Mouse (Mus musculus) testis, postnatal 14 days (tissue): ENCODE results near the gene Ppil1.
"Not testable (repeated sequence)": the region's sequence is repeated elsewhere in the genome, so short reads cannot be mapped to it uniquely, and the experiment has no call there.

Experiments used
- DNase-seq: peaks from one replicate; pipeline ENCODE4 v3.0.0; 2021; ENCODE audit warnings: low spot score

Ppil1 gene

GRCm38 (mm10) chr17:29251608-29252390 is 12.2 kb downstream of the Ppil1 start:
- peak; percentile 56 for DNase-seq

GRCm38 (mm10) chr17:29251006-29251405 is 13.0 kb downstream of the Ppil1 start:
- not testable (repeated sequence) for DNase-seq

GRCm38 (mm10) chr17:29249512-29249911 is 14.5 kb downstream of the Ppil1 start:
- DNase-seq, result no peak

- DNase-seq, result no peak
These were observed 16.1 kb downstream of the Ppil1 start for GRCm38 (mm10) chr17:29247881-29248280.

GRCm38 (mm10) chr17:29246602-29247001 is 17.4 kb downstream of the Ppil1 start:
- peak; percentile 28 for DNase-seq

- no peak for DNase-seq
These were observed 18.3 kb downstream of the Ppil1 start for GRCm38 (mm10) chr17:29245725-29246124.

- no peak for DNase-seq
These were observed 19.1 kb downstream of the Ppil1 start for GRCm38 (mm10) chr17:29244912-29245311.

- DNase-seq, result peak; percentile 17
These were observed 25.5 kb downstream of the Ppil1 start for GRCm38 (mm10) chr17:29238421-29238945.

GRCm38 (mm10) chr17:29237772-29238420 is 26.1 kb downstream of the Ppil1 start, which contains the start of gene Cpne5:
TSS of gene Cpne5 (minus strand) at chr17:29238167.
- peak; percentile 31 for DNase-seq

- no peak for DNase-seq
These were observed 26.7 kb downstream of the Ppil1 start for GRCm38 (mm10) chr17:29237267-29237771.

GRCm38 (mm10) chr17:29236111-29236510 is 27.9 kb downstream of the Ppil1 start:
- no peak for DNase-seq

GRCm38 (mm10) chr17:29231109-29231508 is 32.9 kb downstream of the Ppil1 start:
- DNase-seq, result no peak

- no peak for DNase-seq
These were observed 43.4 kb downstream of the Ppil1 start for GRCm38 (mm10) chr17:29220631-29221030.

GRCm38 (mm10) chr17:29218017-29218416 is 46.0 kb downstream of the Ppil1 start:
- no peak for DNase-seq

GRCm38 (mm10) chr17:29216078-29216477 is 47.9 kb downstream of the Ppil1 start:
- no peak for DNase-seq

- no peak for DNase-seq
These were observed 49.3 kb downstream of the Ppil1 start for GRCm38 (mm10) chr17:29214655-29215054.

GRCm38 (mm10) chr17:29214193-29214456 is 49.9 kb downstream of the Ppil1 start:
- no peak for DNase-seq

GRCm38 (mm10) chr17:29213381-29214192 is 50.4 kb downstream of the Ppil1 start:
- DNase-seq, result no peak

- no peak for DNase-seq
These were observed 52.1 kb downstream of the Ppil1 start for GRCm38 (mm10) chr17:29211836-29212235.

- DNase-seq, result no peak
These were observed 53.9 kb downstream of the Ppil1 start for GRCm38 (mm10) chr17:29210037-29210436.

- no peak for DNase-seq
These were observed 57.9 kb downstream of the Ppil1 start for GRCm38 (mm10) chr17:29206052-29206451.

GRCm38 (mm10) chr17:29202604-29203003 is 61.4 kb downstream of the Ppil1 start:
- no peak for DNase-seq
